Mouse (Mus musculus) forebrain, embryonic 10.5 days (tissue): ENCODE measurements around the gene Fmnl1. TPM values are rescaled to one million over a fixed set of nuclear protein-coding genes. Genes with fewer than 3 reads are reported as not detected.
A peak's percentile ranks its signal among the peaks of the same experiment; 100 is the strongest.

Experiments used
- DNase-seq: peaks from one replicate; pipeline ENCODE4 v3.0.0-alpha.2; 2017; ENCODE audit warnings: low spot score; ENCODE audit errors: extremely low spot score
- H3K27ac ChIP-seq: fragments of 300-500 bp; sonication (generic); 2 replicates; pipeline ENCODE4 v1.5.1; 2016; ENCODE audit warnings: mild to moderate bottlenecking
- H3K27me3 ChIP-seq: fragments of 300-500 bp; sonication (generic); 2 replicates; pipeline ENCODE4 v1.6.1; 2016; ENCODE audit warnings: mild to moderate bottlenecking; ENCODE audit not compliant: poor library complexity, severe bottlenecking
- H3K36me3 ChIP-seq: fragments of 300-500 bp; sonication (generic); replicated peaks from 2 replicates; pipeline ENCODE4 v1.6.1; 2016; ENCODE audit warnings: mild to moderate bottlenecking, moderate library complexity
- H3K4me1 ChIP-seq: fragments of 300-500 bp; sonication (generic); 2 replicates; pipeline ENCODE4 v1.6.1; 2016
- H3K4me3 ChIP-seq: fragments of 300-500 bp; sonication (generic); 2 replicates; pipeline ENCODE4 v1.5.1; 2016; ENCODE audit warnings: mild to moderate bottlenecking, moderate library complexity
- H3K9me3 ChIP-seq: fragments of 300-500 bp; sonication (generic); 2 replicates; pipeline ENCODE4 v1.6.1; 2016; ENCODE audit warnings: mild to moderate bottlenecking, moderate library complexity
- WGBS: fragments of 180-500 bp; shearing (Covaris S2); methylation state at CpG from one replicate; pipeline ENCODE4 v1.1.7; 2016; 5-methylcytosine and 5-hydroxymethylcytosine counted together
- polyA plus RNA-seq: library from polyadenylated mRNA; unstranded; fragments of >200 nt; fragmentation: Nextera tagmentation; extraction: Ambion mirVana; gene quantifications from 2 replicates; pipeline ENCODE4 v1.2.1, GENCODE M21; 2016

Fmnl1 gene
- polyA plus RNA-seq, 1 experiment from 2014 or later, result 0.81 TPM

DNA sequence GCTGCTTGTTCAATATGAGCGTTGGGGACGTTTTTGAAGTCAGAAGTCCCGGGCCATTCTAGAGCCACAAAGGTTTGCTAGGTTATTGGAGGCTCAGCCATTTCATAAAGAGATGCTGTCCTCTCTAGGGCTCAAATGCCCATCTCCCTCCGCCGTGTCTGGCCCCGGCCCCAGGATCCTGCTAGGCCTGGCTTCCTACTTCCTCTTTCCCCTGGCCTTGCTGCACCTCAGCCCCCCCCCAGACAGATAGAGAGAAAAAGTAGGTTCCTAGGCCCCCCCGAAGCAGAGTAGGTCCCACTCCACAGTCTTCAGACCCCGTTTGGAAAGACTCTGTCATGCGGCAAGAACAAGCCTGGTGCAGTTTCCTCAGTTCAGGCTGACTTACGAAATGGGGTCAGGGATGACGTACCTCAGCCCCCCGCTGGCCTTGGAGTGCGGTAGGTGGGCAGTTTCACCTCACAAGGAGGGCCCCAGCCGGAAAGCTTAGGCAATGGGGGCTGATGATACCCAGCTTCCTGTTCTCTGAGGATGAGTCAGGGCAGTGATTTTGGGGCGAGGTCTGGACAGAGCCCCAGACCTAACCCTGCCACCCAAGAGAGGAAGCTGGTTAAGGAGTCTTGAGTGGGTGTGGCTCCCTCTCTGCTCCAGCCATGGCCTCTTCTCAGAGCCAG is 7.0 kb downstream of the Fmnl1 start:
- no peaks in the 10 kb centered on the region for H3K9me3 ChIP-seq
- no peaks in the 10 kb centered on the region for H3K36me3 ChIP-seq
- H3K27ac ChIP-seq, result no peak overlapping the region
- peaks cover 6% of the 10 kb centered on the region for H3K4me1 ChIP-seq
- H3K4me3 ChIP-seq, result no peak overlapping the region
- H3K27me3 ChIP-seq, result peaks cover 49% of the 10 kb centered on the region
- no peak for DNase-seq
- WGBS, result 84% methylated on average over 15 of the region's 15 CpGs

- H3K27me3 ChIP-seq, result peaks cover 41% of the 10 kb centered on the region
- 86% methylated on average over 8 of the region's 8 CpGs for WGBS
- no peak overlapping the region for H3K4me3 ChIP-seq
- H3K9me3 ChIP-seq, result no peaks in the 10 kb centered on the region
- H3K36me3 ChIP-seq, result no peaks in the 10 kb centered on the region
- H3K27ac ChIP-seq, result no peak overlapping the region
- DNase-seq, result no peak
- peaks cover 6% of the 10 kb centered on the region for H3K4me1 ChIP-seq
These were observed 7.8 kb downstream of the Fmnl1 start for GRCm38 (mm10) chr11:103178748-103179147.

DNA sequence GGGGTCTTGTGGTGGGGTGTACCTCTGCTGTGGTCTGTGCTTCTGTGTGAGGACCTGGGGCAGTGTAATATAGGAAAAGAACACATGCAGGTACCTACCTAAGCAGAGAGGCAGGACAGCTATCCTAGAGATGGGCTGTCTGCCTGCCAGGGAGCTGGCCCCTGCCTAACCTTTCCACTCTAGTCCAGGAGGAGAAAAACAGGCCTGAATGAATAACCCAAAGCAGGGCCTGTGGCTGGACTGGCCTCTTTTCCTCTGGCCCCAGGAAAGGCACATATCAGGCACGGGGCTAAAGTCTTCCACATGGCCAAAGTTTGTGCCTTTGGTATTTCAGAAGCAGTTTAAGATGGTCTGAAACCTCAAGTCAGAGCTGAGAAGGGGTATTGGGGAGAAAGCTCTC is 9.5 kb downstream of the Fmnl1 start:
- peaks cover 39% of the 10 kb centered on the region for H3K27me3 ChIP-seq
- no peaks in the 10 kb centered on the region for H3K36me3 ChIP-seq
- WGBS, result 78% methylated on average over 1 of the region's 1 CpGs
- H3K4me3 ChIP-seq, result no peak overlapping the region
- H3K27ac ChIP-seq, result no peak overlapping the region
- H3K4me1 ChIP-seq, result no peaks in the 10 kb centered on the region
- DNase-seq, result no peak
- no peaks in the 10 kb centered on the region for H3K9me3 ChIP-seq

DNA sequence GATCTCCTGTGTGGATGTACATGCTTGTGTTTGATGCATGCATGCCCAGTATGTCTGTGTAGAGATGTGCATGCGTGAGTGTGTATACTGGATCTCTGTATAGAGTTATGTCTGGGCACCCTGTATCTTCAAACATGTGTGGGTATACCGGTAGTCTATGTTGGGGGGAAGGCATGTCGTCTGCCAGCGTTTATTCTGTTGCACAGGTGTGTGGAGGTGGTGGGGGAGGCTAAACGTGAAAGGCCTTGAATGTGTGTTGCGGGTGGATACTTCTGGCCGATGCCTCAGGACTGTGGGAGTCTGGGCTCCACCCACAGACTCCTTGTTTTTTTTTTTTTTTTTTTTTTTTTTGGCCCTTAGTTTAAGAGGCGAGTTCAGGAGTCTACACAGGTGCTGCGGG is 10.4 kb downstream of the Fmnl1 start:
- DNase-seq, result no peak
- Histone ChIP-seq H3K4me1 (no peaks in the 10 kb centered on the region), H3K27ac (no peak overlapping the region), H3K4me3 (no peak overlapping the region), H3K27me3 (peaks cover 47% of the 10 kb centered on the region), H3K9me3 (no peaks in the 10 kb centered on the region), H3K36me3 (no peaks in the 10 kb centered on the region)
- WGBS, result 76% methylated on average over 9 of the region's 9 CpGs

- H3K4me1 ChIP-seq, result no peaks in the 10 kb centered on the region
- no peak overlapping the region for H3K27ac ChIP-seq
- H3K36me3 ChIP-seq, result no peaks in the 10 kb centered on the region
- DNase-seq, result no peak
- no peak overlapping the region for H3K4me3 ChIP-seq
- H3K9me3 ChIP-seq, result no peaks in the 10 kb centered on the region
- 81% methylated on average over 3 of the region's 3 CpGs for whole genome bisulfite sequencing
- peaks cover 49% of the 10 kb centered on the region for H3K27me3 ChIP-seq
These were observed 11.0 kb downstream of the Fmnl1 start for GRCm38 (mm10) chr11:103181911-103182310.

DNA sequence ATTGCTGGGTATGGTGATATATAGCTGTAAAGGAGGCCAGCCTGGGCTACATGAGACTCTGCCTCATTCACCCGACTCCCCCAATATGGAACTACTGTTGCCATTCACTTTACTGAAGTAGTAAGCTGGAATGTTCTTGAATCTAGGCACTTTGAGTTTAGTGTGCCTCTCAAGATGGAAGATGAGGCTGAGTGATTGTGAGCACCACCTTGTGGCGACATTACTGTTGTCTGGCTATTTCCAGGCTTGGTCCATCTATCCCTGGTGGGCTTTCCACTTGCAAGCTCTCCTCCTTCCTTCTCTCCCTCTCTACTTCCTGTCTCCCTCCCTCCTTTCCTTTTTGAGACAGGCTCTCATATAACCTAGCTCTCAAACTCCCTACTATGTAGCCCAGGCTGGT is 14.0 kb downstream of the Fmnl1 start:
- no peak for DNase-seq
- H3K27ac ChIP-seq, result no peak overlapping the region
- H3K4me3 ChIP-seq, result no peak overlapping the region
- H3K4me1 ChIP-seq, result no peaks in the 10 kb centered on the region
- H3K36me3 ChIP-seq, result no peaks in the 10 kb centered on the region
- H3K27me3 ChIP-seq, result peaks cover 42% of the 10 kb centered on the region
- 37% methylated on average over 2 of the region's 2 CpGs for WGBS
- H3K9me3 ChIP-seq, result no peaks in the 10 kb centered on the region

DNA sequence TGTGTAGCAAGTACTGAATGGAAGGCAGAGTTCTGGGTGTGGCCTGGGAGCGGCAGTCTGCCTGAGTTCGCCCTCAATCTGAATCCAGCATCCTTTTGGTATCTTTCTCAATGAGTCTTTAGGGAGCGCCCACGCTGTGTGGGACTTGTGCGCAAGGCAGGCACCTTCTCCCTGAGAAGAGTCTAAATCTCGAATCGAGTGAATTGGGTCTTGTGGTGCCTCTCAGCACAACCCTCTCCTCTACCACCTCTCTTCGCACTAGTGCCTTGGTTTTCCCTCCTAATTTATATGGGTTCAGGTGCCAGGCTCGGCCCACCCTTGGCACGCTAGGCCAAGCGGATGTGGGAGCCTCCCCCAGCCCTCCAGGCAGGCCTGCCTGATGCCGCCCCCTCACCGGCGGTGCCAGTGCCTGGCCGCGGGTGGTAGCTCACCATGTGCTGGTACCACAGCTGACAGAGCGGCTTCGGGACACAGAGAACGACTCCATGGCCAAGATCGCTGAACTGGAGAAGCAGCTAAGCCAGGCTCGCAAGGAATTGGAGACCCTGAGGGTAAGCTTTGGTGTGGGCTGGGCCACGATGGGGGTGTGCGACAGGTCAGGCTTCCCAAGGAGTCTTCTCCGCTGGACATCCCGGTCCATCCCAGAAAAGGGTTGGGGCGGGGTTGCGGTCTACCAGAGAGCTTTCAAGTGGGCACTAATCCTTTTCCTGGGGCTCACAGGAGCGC is 21.5 kb downstream of the Fmnl1 start:
- WGBS, result 17% methylated on average over 28 of the region's 28 CpGs
- Histone ChIP-seq H3K4me3 (peak overlapping the region; percentile 42), H3K9me3 (no peaks in the 10 kb centered on the region), H3K36me3 (no peaks in the 10 kb centered on the region), H3K27ac (no peak overlapping the region), H3K4me1 (peaks cover 17% of the 10 kb centered on the region), H3K27me3 (peaks cover 89% of the 10 kb centered on the region)
- DNase-seq, result no peak

DNA sequence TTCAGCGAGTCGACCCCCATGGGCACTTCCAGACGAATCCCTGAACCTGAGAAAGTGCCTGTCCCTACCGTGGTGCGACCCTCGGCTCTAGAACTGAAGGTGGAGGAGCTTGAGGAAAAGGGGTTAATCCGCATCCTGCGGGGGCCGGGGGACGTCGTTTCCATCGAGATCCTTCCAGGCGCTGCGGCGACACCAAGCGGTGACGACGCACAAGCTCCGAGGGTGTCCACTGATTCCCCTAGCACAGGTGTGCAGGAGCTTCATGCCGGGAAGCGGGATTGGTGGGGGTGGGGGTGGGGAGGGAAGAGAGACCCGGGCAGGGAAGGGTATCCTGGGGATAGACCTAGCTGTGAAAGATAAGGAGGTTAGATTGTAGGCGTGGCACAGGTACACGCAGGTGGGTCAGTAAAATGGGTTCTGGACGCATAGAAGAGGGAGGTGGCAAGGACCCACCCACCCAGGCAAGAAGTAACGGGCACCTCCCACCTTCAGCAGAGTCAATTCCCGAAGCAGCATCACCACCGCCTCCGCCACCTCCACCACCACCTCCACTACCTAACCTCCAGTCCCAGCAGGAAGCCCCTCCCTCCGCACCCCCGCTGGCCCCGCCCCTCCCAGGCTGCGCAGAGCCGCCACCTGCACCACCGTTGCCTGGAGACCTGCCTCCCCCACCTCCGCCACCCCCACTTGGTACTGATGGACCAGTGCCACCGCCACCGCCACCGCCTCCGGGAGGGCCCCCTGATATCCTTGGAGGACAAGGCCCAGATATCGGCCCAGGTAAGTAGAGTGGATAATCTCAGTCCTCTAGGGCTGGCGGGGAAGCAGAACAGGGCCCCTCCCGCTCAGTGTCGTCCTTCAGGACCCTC is 22.3 kb downstream of the Fmnl1 start:
- Histone ChIP-seq H3K4me3 (peak overlapping the region; percentile 42), H3K36me3 (no peaks in the 10 kb centered on the region)
- DNase-seq, result no peak

GRCm38 (mm10) chr11:103193825-103194168 is 22.9 kb downstream of the Fmnl1 start:
- H3K36me3 ChIP-seq, result no peaks in the 10 kb centered on the region
- H3K4me1 ChIP-seq, result peaks cover 25% of the 10 kb centered on the region
- DNase-seq, result no peak
- no peak overlapping the region for H3K4me3 ChIP-seq
- no peak overlapping the region for H3K27ac ChIP-seq
- WGBS, result 29% methylated on average over 9 of the region's 9 CpGs
- H3K9me3 ChIP-seq, result no peaks in the 10 kb centered on the region
- peaks cover 100% of the 10 kb centered on the region for H3K27me3 ChIP-seq

More for the DNA sequence above, 22.3 kb downstream of the Fmnl1 start:
- no peaks in the 10 kb centered on the region for H3K9me3 ChIP-seq
- H3K4me1 ChIP-seq, result peaks cover 19% of the 10 kb centered on the region
- 2% methylated on average over 44 of the region's 44 CpGs for WGBS
- H3K27me3 ChIP-seq, result peaks cover 97% of the 10 kb centered on the region
- H3K27ac ChIP-seq, result no peak overlapping the region

GRCm38 (mm10) chr11:103195236-103195635 is 24.3 kb downstream of the Fmnl1 start:
- Histone ChIP-seq H3K27ac (no peak overlapping the region), H3K27me3 (peaks cover 100% of the 10 kb centered on the region), H3K36me3 (no peaks in the 10 kb centered on the region), H3K9me3 (no peaks in the 10 kb centered on the region), H3K4me3 (no peak overlapping the region), H3K4me1 (peaks cover 38% of the 10 kb centered on the region)
- 90% methylated on average over 18 of the region's 18 CpGs for WGBS
- no peak for DNase-seq

- Histone ChIP-seq H3K9me3 (no peaks in the 10 kb centered on the region), H3K4me1 (peaks cover 38% of the 10 kb centered on the region), H3K36me3 (no peaks in the 10 kb centered on the region), H3K4me3 (no peak overlapping the region), H3K27me3 (peaks cover 100% of the 10 kb centered on the region), H3K27ac (no peak overlapping the region)
- DNase-seq, result no peak
- WGBS, result 85% methylated on average over 5 of the region's 5 CpGs
These were observed 24.7 kb downstream of the Fmnl1 start for GRCm38 (mm10) chr11:103195656-103196055.

- 89% methylated on average over 4 of the region's 4 CpGs for WGBS
These were observed 26.4 kb downstream of the Fmnl1 start for GRCm38 (mm10) chr11:103197340-103197739.

DNA sequence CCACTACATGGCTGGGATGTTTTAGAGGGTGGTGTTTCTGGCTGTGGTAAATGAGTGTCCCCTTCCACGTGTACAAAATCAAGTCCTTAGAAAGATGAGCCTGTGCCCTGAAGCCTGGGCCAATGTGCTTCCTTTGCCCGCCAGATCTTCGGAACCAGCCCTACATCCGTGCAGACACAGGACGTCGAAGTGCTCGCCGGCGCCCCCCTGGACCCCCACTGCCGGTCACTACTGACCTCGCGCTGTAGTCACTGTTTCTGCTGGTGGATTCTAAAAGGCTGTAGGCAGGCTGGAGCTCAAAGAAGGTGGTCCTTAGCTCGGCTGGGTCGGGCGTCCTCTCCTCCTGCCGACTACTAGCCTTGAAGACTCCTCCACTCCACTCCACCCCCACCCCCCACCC is 27.4 kb downstream of the Fmnl1 start:
- DNase-seq, result no peak
- 4% methylated on average over 16 of the region's 16 CpGs for WGBS
- Histone ChIP-seq H3K9me3 (no peaks in the 10 kb centered on the region), H3K27ac (no peak overlapping the region), H3K27me3 (peaks cover 96% of the 10 kb centered on the region), H3K36me3 (no peaks in the 10 kb centered on the region), H3K4me3 (peak overlapping the region; percentile 59), H3K4me1 (peaks cover 30% of the 10 kb centered on the region)

More at GRCm38 (mm10) chr11:103197340-103197739, 26.4 kb downstream of the Fmnl1 start:
- no peaks in the 10 kb centered on the region for H3K9me3 ChIP-seq
- no peak overlapping the region for H3K27ac ChIP-seq
- DNase-seq, result no peak
- no peaks in the 10 kb centered on the region for H3K36me3 ChIP-seq
- H3K4me3 ChIP-seq, result no peak overlapping the region
- H3K27me3 ChIP-seq, result peaks cover 100% of the 10 kb centered on the region
- peaks cover 40% of the 10 kb centered on the region for H3K4me1 ChIP-seq
